Mouse (Mus musculus) stomach, postnatal 0 days (tissue): ENCODE data around the gene Gabrb3. TPM values are rescaled to one million over a fixed set of nuclear protein-coding genes. Genes with fewer than 3 reads are reported as not detected.

ENCODE experiments used
- ATAC-seq: fragments of 200-750 bp; cut with Nextera tagmentation; 2 replicates; pipeline ENCODE4 v1.8.0; 2017; ENCODE audit not compliant: low FRiP score, low TSS enrichment
- DNase-seq: peaks from one replicate; pipeline ENCODE4 v3.0.0-alpha.2; 2016; ENCODE audit warnings: low spot score
- H3K27ac ChIP-seq: fragments of 300-500 bp; sonication (generic); replicated peaks from 2 replicates; pipeline ENCODE4 v1.5.1; 2014; ENCODE audit warnings: mild to moderate bottlenecking, control low read depth
- H3K27me3 ChIP-seq: fragments of 300-500 bp; sonication (generic); 2 replicates; pipeline ENCODE4 v1.6.1; 2014; ENCODE audit warnings: low read length; ENCODE audit not compliant: control insufficient read depth, insufficient read depth
- H3K36me3 ChIP-seq: fragments of 300-500 bp; sonication (generic); 2 replicates; pipeline ENCODE4 v1.6.1; 2014; ENCODE audit warnings: low read length, mixed read lengths; ENCODE audit not compliant: control insufficient read depth, insufficient read depth
- H3K4me1 ChIP-seq: fragments of 300-500 bp; sonication (generic); replicated peaks from 2 replicates; pipeline ENCODE4 v1.6.1; 2014; ENCODE audit warnings: antibody characterized with exemption; ENCODE audit not compliant: control insufficient read depth, insufficient read depth
- H3K4me2 ChIP-seq: fragments of 300-500 bp; sonication (generic); replicated peaks from 2 replicates; pipeline ENCODE4 v1.6.1; 2014; ENCODE audit warnings: low read depth, mild to moderate bottlenecking, control low read depth, moderate library complexity
- H3K4me3 ChIP-seq: fragments of 300-500 bp; sonication (generic); 2 replicates; pipeline ENCODE4 v1.5.1; 2014; ENCODE audit warnings: low read depth, low read length, control low read depth
- H3K9ac ChIP-seq: fragments of 300-500 bp; sonication (generic); 2 replicates; pipeline ENCODE4 v1.6.1; 2014; ENCODE audit warnings: mild to moderate bottlenecking, low read length, control low read depth, mixed read lengths
- H3K9me3 ChIP-seq: fragments of 300-500 bp; sonication (generic); 2 replicates; pipeline ENCODE4 v1.6.1; 2016; ENCODE audit warnings: low read length; ENCODE audit not compliant: control insufficient read depth
- CTCF ChIP-seq: IDR thresholded peaks from 2 replicates; pipeline ENCODE4 v1.5.1; 2016; ENCODE audit warnings: antibody characterized with exemption, low read depth, mild to moderate bottlenecking, moderate library complexity
- EP300 ChIP-seq: optimal IDR thresholded peaks from 2 replicates; pipeline ENCODE3; 2016; ENCODE audit warnings: antibody characterized with exemption
- WGBS: fragments of 180-500 bp; shearing (Covaris S2); extraction: QIAGEN DNeasy Blood & Tissue Kit; methylation state at CpG from one replicate; pipeline ENCODE4 v1.1.7; 2014; 5-methylcytosine and 5-hydroxymethylcytosine counted together
- polyA plus RNA-seq: library from polyadenylated mRNA; unstranded; fragments of >200 nt; fragmentation: Nextera tagmentation; extraction: Ambion mirVana; gene quantifications from 2 replicates; pipeline ENCODE4 v1.2.1, GENCODE M21; 2015

The Gabrb3 gene
- polyA plus RNA-seq, 1 experiment from 2014 or later: 0.80 TPM

GRCm38 (mm10) chr7:57591578-57592431 is 172.3 kb downstream of the Gabrb3 start:
- no peaks in the 10 kb centered on the region for H3K27me3 ChIP-seq
- H3K4me3 ChIP-seq: peak overlapping the region; percentile 59
- DNase-seq (peak; percentile 64), ATAC-seq (peak; percentile 63)
- under 1% methylated on average over 55 of the region's 56 CpGs for WGBS
- no peak for TF ChIP-seq CTCF
- no peak for TF ChIP-seq EP300
- H3K4me2 ChIP-seq: peak overlapping the region; percentile 81
- no peak overlapping the region for H3K27ac ChIP-seq
- H3K36me3 ChIP-seq: no peaks in the 10 kb centered on the region
- H3K4me1 ChIP-seq: no peaks in the 10 kb centered on the region
- no peak overlapping the region for H3K9ac ChIP-seq
- H3K9me3 ChIP-seq: no peaks in the 10 kb centered on the region

- Histone ChIP-seq H3K4me2 (no peak overlapping the region), H3K9me3 (no peaks in the 10 kb centered on the region), H3K4me1 (no peaks in the 10 kb centered on the region), H3K36me3 (no peaks in the 10 kb centered on the region), H3K27me3 (no peaks in the 10 kb centered on the region), H3K4me3 (no peak overlapping the region), H3K9ac (no peak overlapping the region), H3K27ac (no peak overlapping the region)
- 73% methylated on average over 5 of the region's 5 CpGs for WGBS
- no peak for ATAC-seq
- no peak for TF ChIP-seq CTCF
- no peak for TF ChIP-seq EP300
- DNase-seq: no peak
Measured at GRCm38 (mm10) chr7:57597341-57597740, 177.8 kb downstream of the Gabrb3 start.

- Histone ChIP-seq H3K36me3 (no peaks in the 10 kb centered on the region), H3K4me1 (no peaks in the 10 kb centered on the region), H3K4me2 (no peak overlapping the region), H3K4me3 (no peak overlapping the region), H3K27me3 (no peaks in the 10 kb centered on the region), H3K9me3 (no peaks in the 10 kb centered on the region), H3K9ac (no peak overlapping the region), H3K27ac (no peak overlapping the region)
- no peak for ATAC-seq
- WGBS: 41% methylated on average over 3 of the region's 3 CpGs
- DNase-seq: no peak
- TF ChIP-seq EP300 (no peak), CTCF (no peak)
Measured at GRCm38 (mm10) chr7:57618697-57619096, 199.2 kb downstream of the Gabrb3 start.

- H3K27me3 ChIP-seq: no peaks in the 10 kb centered on the region
- DNase-seq (no peak), ATAC-seq (no peak)
- no peak overlapping the region for H3K4me2 ChIP-seq
- no peaks in the 10 kb centered on the region for H3K4me1 ChIP-seq
- no peak overlapping the region for H3K9ac ChIP-seq
- no peaks in the 10 kb centered on the region for H3K9me3 ChIP-seq
- WGBS: 87% methylated on average over 2 of the region's 2 CpGs
- H3K4me3 ChIP-seq: no peak overlapping the region
- TF ChIP-seq EP300 (no peak), CTCF (no peak)
- H3K36me3 ChIP-seq: no peaks in the 10 kb centered on the region
- H3K27ac ChIP-seq: no peak overlapping the region
Measured at GRCm38 (mm10) chr7:57620036-57620435, 200.5 kb downstream of the Gabrb3 start.

GRCm38 (mm10) chr7:57623718-57624117 is 204.2 kb downstream of the Gabrb3 start:
- no peaks in the 10 kb centered on the region for H3K4me1 ChIP-seq
- no peaks in the 10 kb centered on the region for H3K27me3 ChIP-seq

GRCm38 (mm10) chr7:57635026-57635425 is 215.5 kb downstream of the Gabrb3 start:
- no peaks in the 10 kb centered on the region for H3K27me3 ChIP-seq
- TF ChIP-seq EP300 (no peak), CTCF (no peak)
- no peak overlapping the region for H3K27ac ChIP-seq
- H3K4me2 ChIP-seq: no peak overlapping the region
- ATAC-seq (no peak), DNase-seq (no peak)
- H3K36me3 ChIP-seq: no peaks in the 10 kb centered on the region
- no peak overlapping the region for H3K4me3 ChIP-seq
- H3K9ac ChIP-seq: no peak overlapping the region
- 75% methylated on average over 4 of the region's 4 CpGs for WGBS
- no peaks in the 10 kb centered on the region for H3K9me3 ChIP-seq
- H3K4me1 ChIP-seq: no peaks in the 10 kb centered on the region

More at GRCm38 (mm10) chr7:57623718-57624117, 204.2 kb downstream of the Gabrb3 start:
- TF ChIP-seq CTCF (no peak), EP300 (no peak)
- H3K9me3 ChIP-seq: no peaks in the 10 kb centered on the region
- no peak for DNase-seq
- no peak overlapping the region for H3K9ac ChIP-seq
- ATAC-seq: no peak
- 63% methylated on average over 4 of the region's 4 CpGs for WGBS
- no peak overlapping the region for H3K4me3 ChIP-seq
- no peak overlapping the region for H3K4me2 ChIP-seq
- no peak overlapping the region for H3K27ac ChIP-seq
- H3K36me3 ChIP-seq: no peaks in the 10 kb centered on the region
